Mouse (Mus musculus) cerebellum, postnatal 4 days (tissue): ENCODE results near the gene Nova2.
A peak's percentile ranks its signal among the peaks of the same experiment; 100 is the strongest.

Experiments
- DNase-seq, 2 experiments: peaks; one replicate each; pipeline ENCODE4 v3.0.0; 2022; ENCODE audit warnings: low spot score in 2 of 2, mixed read lengths in 1 of 2

The Nova2 gene

DNA sequence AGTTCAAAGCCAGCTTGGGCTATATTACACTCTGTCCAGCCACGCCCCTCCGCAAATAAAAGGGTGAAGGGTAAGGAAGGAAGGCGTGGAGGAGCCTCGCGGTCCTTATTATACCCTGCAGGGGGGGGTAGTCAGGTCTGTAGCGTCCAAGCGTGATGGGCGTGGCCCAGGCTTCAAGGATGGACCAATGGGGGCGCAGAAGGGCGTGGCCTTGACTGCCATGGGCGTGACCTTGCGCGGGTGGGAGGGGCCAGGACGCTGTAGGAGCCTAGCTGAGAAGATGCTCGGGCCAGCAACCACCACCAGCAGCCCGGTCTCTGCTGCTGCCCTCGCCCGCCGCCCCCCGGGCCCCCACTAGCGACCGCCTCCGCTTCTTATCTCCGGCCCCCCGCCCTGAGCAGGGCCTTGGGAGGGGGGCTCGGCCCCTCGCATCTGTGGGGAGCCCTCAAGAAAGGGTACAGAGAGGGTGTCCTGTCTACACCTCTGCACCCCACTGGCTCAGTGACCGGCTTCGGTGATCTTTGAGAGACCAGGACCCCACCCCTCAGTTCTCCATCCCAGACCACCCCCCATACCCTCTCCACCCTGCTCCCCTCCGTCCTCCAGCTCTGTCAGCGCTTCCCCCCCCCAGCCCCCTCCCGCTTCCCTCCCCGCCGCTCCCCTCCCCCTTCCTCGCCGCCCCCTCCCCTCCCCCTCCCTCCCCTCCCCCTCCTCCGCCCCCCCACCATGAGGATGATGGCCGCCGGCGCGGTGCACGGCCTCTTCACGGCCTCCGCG is at the start of gene Nova2:
Nova2 (plus strand) TSS at position 727 of the 777 bp plus-strand sequence.
- peak; percentile 96 to 97 for DNase-seq

DNA sequence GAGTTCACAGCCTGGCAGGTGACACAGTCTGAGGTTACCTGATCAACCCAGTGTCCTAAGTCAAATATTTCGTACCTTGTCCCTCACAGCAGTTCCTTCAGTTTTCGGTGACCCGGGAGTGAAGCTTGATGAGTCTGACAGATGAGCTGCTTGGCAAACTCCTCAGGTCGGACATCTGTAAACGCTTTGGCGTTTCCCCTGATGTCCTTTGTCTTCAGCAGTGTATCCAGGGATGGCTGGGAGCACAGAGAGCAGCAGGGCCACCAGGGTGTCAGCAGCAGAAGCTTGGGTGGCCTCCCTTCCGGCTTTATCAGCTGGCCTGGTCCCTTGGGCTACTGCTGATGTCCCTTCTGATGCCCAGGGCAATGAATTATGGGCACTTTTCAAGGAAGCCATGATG is 47.0 kb upstream of the Nova2 start:
- no peak for DNase-seq

- DNase-seq: no peak
Observed at GRCm38 (mm10) chr7:18883991-18884744, 41.5 kb upstream of the Nova2 start.

DNA sequence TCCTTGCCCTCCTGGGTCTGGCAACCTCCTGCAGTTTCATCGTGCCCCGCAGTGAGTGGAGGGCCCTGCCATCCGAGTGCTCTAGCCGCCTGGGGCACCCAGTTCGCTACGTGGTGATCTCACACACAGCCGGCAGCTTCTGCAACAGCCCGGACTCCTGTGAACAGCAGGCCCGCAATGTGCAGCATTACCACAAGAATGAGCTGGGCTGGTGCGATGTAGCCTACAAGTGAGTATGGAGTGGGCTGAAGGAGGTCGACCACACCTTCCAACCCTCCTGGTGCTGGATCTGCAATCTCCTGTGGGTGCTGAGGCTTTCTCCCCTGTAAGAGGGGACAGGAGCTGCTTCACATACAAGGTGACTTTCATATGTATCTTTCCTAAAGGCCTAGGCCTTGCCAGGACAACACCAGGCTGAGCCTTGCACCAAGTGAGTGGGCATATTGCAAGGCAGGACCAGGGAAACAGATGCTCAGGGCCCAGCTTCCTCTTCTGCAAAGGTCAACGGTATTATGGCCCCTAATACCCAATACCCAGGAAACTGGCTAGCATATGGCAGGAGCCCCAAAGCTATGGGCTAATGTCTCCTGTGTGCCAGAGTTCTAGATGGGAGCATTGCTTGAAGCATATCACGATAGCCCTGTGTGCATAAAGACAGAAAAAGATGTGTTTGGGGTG is 40.8 kb upstream of the Nova2 start:
- DNase-seq: no peak

- DNase-seq: no peak
Observed at GRCm38 (mm10) chr7:18886963-18887362, 38.7 kb upstream of the Nova2 start.

DNA sequence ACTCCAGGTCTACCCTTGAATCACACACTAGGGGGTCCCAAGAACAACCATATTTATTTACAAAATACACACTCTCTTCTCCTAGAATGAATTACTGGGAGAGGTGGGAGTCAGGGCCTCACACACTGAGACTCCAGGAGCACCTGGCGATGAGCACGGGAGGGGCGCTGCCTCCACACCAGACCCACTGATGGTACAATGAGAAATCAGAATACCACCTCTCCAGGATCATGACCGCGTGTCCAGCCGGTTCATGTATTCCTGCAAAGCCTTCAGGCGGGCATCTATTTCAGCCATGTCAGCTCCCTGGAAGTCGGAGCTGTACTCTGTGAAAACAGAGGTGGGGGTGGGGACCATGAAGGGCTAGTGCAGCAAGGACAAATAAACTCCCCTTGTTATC is 34.8 kb upstream of the Nova2 start:
- no peak for DNase-seq

GRCm38 (mm10) chr7:18891872-18892599 is 33.7 kb upstream of the Nova2 start:
- DNase-seq: peak; percentile 89 to 92

GRCm38 (mm10) chr7:18893009-18893408 is 32.7 kb upstream of the Nova2 start:
- no peak for DNase-seq

GRCm38 (mm10) chr7:18893651-18894430 is 31.8 kb upstream of the Nova2 start:
- peak; percentile 35 to 55 for DNase-seq

DNA sequence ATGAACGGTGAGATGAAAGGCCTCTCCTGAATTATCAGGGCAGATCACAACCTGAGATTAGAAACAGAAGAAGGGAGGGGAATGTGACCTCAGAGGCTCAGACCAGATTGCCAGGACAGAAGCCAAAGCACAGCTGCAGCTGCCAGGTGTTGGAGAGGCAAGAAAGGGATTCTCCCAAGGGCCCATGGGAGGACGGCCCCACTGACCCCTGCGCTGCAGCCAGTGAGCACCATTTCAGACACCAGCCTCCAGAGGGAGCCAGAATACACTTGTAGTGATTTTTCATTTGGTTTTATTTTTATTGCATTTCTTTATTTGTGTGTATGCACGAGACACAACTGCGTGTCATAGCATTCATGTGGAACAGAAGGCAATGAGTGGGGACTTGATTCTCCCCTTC is 29.2 kb upstream of the Nova2 start:
- DNase-seq: peak in 1 of 2 experiments; percentile 55

DNA sequence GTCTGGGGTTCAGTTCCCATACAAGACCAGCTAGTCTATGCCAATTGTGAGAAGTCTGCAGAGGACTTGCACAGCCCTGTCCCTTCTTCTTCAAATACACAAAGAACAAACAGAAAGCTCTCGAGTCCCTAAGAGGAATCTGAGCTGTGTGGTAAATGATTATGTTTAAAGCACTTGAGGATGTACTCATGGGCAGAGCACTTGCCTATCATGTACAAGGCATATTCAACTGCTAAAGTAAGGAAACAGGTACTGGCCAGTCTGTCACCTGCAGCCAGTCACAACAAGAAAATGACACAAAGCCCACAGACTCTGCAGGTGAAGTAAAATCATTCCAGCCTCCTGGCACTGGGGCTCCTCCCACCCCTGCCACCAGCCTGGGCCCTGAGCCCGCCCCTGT is 25.2 kb upstream of the Nova2 start:
- no peak for DNase-seq

DNA sequence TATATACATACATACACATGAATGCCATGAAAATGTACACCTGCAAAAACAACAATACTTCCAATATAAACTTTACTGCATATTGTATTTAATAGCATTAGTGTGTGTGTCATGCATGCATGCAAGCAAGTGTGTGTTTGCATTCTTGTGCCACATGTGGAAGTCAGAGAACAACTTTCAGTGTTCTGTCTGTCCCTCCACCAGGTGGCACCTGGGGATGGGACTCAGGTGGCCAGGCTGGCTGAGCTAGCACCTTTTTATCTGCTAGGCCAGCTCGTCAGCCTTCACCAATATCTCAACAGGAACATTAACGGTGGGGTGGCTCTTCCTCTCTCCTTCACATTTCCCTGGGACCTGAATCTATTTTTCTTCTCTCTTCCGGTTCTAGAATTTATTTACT is 23.2 kb upstream of the Nova2 start:
- no peak for DNase-seq

DNA sequence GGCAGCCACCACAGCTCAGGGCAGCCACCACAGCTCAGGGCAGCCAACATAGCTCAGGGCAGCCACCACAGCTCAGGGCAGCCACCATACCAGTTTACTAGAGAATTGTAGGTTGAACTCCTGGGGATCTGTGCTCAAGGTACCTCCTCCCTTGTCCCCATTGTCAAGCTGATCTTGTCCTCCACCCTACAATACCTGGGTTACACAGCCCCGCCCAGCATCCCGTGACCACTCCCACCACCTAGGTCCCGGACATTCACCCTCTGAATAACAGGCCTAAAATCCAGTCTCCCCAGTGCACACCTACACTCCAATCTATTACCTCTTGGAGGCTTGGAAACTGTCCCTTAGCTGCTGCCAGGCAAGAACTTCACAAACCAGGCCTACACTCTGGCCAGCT is 20.7 kb upstream of the Nova2 start:
- DNase-seq: no peak

GRCm38 (mm10) chr7:18909797-18910196 is 15.9 kb upstream of the Nova2 start:
- DNase-seq: no peak

- DNase-seq: peak; percentile 91 to 96
Observed at GRCm38 (mm10) chr7:18910241-18910831, 15.4 kb upstream of the Nova2 start, which contains the start of gene Ccdc61. Ccdc61 (minus strand) TSS chr7:18910415.

- DNase-seq: no peak
Observed at GRCm38 (mm10) chr7:18916254-18916653, 9.4 kb upstream of the Nova2 start.

- DNase-seq: no peak
Observed at GRCm38 (mm10) chr7:18917931-18918330, 7.8 kb upstream of the Nova2 start.

GRCm38 (mm10) chr7:18921069-18921468 is 4.6 kb upstream of the Nova2 start:
- no peak for DNase-seq

- peak in 1 of 2 experiments; percentile 52 for DNase-seq
Observed at GRCm38 (mm10) chr7:18922807-18923206, 2.9 kb upstream of the Nova2 start.

DNA sequence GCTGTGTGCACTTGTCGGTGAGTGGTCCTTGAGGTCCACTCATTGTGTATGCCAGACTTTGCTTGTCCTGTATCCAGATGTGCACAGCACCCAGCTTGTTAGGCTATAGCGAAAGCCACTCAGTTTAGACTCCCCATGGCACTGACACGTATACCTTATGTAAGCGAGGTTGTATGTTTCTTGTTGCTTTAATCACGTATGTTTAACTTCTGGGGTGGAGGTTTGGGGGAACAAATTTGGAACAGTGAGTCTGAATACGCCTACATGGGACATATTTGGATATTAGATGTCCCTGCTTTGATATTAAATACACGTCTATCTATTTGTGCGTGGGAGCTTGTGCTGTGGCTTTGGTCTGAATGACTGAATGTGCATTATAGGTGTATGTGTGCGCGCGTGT is 2.4 kb upstream of the Nova2 start:
- DNase-seq: no peak
